Mouse (Mus musculus): Measurements from ENCODE around the gene Cyb5r2. TPM values are rescaled to one million over a fixed set of nuclear protein-coding genes. Genes with fewer than 3 reads are reported as not detected.

Cyb5r2 gene
- total RNA-seq (2021), result not detected

DNA sequence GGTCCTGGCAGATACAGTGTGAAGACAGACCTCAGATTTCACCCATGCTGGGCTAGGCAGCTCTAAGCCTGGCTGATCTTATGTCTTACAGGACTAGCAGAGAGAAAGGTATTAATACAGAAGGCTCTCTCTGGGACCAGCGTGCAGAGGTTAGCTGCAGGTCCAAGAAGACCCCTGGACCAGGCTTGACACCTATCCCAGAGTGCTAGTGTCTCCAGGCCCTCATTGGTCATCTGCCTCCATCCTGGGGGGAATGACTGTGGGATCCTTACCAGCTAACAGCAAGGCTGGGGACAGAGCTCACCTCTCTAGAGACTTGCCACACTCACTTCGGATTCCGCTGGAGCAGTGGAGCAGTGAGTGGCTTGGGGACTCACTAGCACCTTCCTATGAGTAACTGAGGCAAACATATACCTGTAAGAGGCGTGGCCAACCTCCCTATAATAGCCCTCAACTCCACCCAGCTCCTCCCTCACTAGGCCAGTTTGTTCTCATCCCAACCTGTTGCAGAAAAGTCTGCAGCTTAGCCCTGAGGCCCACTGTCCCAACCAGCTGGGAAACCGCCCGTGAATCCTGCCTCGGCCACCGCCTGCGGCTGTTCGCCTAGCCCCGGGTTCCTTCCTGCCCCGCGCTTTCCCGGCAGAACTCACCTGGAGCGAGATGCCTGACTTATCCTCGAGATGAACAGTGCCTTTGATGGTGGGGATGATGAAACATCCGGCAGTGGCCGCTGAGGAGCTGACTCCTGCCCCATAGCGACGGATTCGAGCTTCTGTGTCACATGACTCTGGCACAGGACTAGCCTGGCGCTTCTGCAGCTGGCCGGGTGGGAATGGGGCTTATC, at the start of gene Cyb5r2:
TSS of gene Cyb5r2 (minus strand) at position 725 of the 844 bp plus-strand sequence.
- no peak for DNase-seq (ENCODE audit: extremely low spot score in 1 of 2, low spot score in 1 of 2)

DNA sequence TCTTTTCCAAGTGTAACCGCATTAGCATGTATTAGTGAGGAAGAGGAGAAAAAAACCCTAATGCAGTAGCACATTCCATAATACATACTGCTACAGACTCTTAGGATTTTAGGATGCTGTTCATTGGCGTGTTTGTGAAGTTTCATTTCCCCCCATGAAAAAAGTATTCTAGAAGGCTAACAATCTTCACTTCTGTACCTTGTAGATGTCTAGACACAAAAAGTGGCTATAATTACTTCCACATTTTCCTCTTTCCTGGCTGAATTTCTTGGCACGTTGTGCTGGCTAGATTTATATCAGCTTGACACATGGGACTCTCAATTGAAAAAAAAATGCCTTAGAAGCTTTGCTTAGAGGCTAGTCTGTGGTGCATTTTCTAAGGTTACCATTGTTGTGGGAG, 44.3 kb upstream of the Cyb5r2 start:
- no peak for DNase-seq (ENCODE audit: extremely low spot score in 1 of 2, low spot score in 1 of 2)

GRCm38 (mm10) chr7:107801108-107801507, 43.3 kb upstream of the Cyb5r2 start, which contains the start of gene Ovch2:
TSS of gene Ovch2 (minus strand) at chr7:107801208.
- no peak for DNase-seq (ENCODE audit: extremely low spot score in 1 of 2, low spot score in 1 of 2)

DNA sequence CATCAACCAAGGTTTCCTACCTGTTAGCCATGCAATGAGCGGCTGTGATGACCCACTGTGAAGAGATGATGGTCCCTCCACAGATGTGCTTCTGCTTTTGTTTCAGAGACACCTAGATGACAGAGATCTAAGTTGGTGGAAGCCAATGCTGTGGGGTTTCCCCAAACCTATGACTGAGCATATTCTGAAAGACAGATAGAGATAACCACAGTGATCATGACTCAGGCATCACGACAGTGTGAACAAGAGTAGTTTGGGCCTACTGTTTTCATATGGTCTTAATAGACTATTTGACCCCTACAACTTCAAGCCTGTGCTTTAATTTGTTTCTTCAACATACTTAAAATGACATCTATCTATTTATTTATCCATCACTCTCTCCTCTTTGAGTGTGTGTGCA, 38.7 kb upstream of the Cyb5r2 start:
- no peak for DNase-seq (ENCODE audit: extremely low spot score in 1 of 2, low spot score in 1 of 2)

- DNase-seq (ENCODE audit: extremely low spot score in 1 of 2, low spot score in 1 of 2), result peak in 1 of 2 experiments; percentile 17
Observed at GRCm38 (mm10) chr7:107787977-107788620, 30.3 kb upstream of the Cyb5r2 start.

- DNase-seq (ENCODE audit: extremely low spot score in 1 of 2, low spot score in 1 of 2), result no peak
Observed at GRCm38 (mm10) chr7:107779611-107780010, 21.8 kb upstream of the Cyb5r2 start.

DNA sequence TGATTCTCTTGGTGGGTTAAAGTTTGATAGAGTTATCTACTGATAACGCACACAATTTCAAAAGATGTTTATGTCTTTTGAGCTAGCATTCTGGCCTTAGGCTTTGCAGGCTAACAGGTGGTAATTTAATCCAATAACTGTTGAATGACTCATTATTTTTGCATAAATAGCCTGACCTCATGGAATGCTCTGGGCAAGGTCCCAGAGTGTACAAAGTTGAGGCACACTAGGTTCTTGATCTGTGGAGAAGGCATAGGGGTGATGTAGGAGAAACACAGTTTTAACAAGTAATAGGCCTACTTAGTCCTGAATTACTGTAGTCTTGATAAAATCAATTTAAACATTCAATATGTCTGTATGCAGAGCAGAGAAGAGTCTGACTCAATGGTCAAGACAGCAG, 20.4 kb upstream of the Cyb5r2 start:
- DNase-seq (ENCODE audit: extremely low spot score in 1 of 2, low spot score in 1 of 2), result no peak

GRCm38 (mm10) chr7:107770812-107771211, 13.0 kb upstream of the Cyb5r2 start:
- DNase-seq (ENCODE audit: extremely low spot score in 1 of 2, low spot score in 1 of 2), result no peak

GRCm38 (mm10) chr7:107756748-107757147, 1.1 kb downstream of the Cyb5r2 start:
- no peak for DNase-seq (ENCODE audit: extremely low spot score in 1 of 2, low spot score in 1 of 2)

- DNase-seq (ENCODE audit: extremely low spot score in 1 of 2, low spot score in 1 of 2), result no peak
Observed at GRCm38 (mm10) chr7:107755905-107756304, 1.9 kb downstream of the Cyb5r2 start.

GRCm38 (mm10) chr7:107752031-107752520, 5.8 kb downstream of the Cyb5r2 start:
- DNase-seq (ENCODE audit: extremely low spot score in 1 of 2, low spot score in 1 of 2), result no peak

DNA sequence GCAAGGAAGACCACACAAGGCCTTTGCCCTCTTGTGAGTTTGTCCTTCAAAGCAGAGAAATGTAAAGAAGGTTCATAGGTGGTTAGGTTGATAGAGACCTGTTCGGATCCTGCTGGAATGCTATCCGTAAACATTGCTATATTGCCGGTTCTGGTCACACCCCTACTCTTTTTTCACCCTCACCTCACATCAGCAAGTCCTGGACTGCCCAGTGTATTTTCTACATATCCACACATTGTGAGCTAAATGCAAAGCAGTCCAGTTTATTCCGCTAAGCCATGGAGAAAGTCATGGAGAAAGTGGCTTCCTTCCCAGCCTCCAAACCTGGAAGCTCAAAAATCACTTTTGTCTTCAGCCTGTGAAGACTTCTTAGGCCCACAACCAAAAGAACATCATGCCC, 8.1 kb downstream of the Cyb5r2 start:
- DNase-seq (ENCODE audit: extremely low spot score in 1 of 2, low spot score in 1 of 2), result no peak

- DNase-seq (ENCODE audit: extremely low spot score in 1 of 2, low spot score in 1 of 2), result peak in 1 of 2 experiments; percentile 45
Observed at GRCm38 (mm10) chr7:107749270-107749669, 8.6 kb downstream of the Cyb5r2 start.

DNA sequence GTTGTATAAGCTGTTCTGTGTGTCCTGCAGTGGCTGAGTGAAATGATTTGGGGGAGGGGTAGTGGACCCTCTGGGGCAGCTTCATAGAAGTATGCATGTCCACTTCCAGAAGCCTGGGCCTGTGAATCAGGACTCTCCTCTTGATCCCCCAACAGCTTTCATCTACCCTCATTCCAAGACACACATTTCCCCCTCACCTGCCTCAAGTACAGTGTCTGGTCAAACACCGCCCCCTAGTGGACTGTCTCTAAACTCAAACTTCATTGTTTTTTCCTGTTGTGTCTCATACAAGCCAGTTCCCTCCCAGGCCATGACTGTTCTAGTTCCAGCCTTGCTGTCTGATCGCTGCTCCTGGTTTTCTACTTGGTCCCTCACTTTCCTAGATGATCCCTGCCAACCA, 9.9 kb downstream of the Cyb5r2 start:
- DNase-seq (ENCODE audit: extremely low spot score in 1 of 2, low spot score in 1 of 2), result peak; percentile 36 to 72

- DNase-seq (ENCODE audit: extremely low spot score in 1 of 2, low spot score in 1 of 2), result no peak
Observed at GRCm38 (mm10) chr7:107747476-107747875, 10.4 kb downstream of the Cyb5r2 start.

GRCm38 (mm10) chr7:107746036-107746435, 11.8 kb downstream of the Cyb5r2 start:
- no peak for DNase-seq (ENCODE audit: extremely low spot score in 1 of 2, low spot score in 1 of 2)

- DNase-seq (ENCODE audit: extremely low spot score in 1 of 2, low spot score in 1 of 2), result no peak
Observed at GRCm38 (mm10) chr7:107745111-107745510, 12.7 kb downstream of the Cyb5r2 start.

DNA sequence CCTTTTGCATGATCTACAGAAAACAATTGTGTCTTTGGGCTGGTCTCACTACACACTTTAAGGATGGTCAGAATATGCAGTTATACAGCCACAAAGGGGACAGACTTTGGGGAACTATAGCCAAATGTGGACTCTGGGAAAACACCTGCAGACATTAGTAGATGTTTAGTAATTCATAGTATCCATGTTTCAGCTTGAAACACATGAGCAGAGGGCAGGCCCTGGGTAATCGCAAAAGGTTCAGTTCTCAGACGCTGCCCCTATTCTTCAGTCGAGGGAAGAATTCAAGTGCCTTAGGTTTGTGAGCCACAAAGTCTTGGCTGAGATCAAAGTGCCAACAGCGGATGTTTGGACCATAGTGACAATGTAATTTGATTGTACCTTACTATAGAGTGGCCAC, 13.4 kb downstream of the Cyb5r2 start:
- DNase-seq (ENCODE audit: extremely low spot score in 1 of 2, low spot score in 1 of 2), result no peak

GRCm38 (mm10) chr7:107742963-107743465, 14.8 kb downstream of the Cyb5r2 start:
- no peak for DNase-seq (ENCODE audit: extremely low spot score in 1 of 2, low spot score in 1 of 2)

- DNase-seq (ENCODE audit: extremely low spot score in 1 of 2, low spot score in 1 of 2), result peak in 1 of 2 experiments; percentile 38
Observed at GRCm38 (mm10) chr7:107738726-107739125, 19.1 kb downstream of the Cyb5r2 start.

- DNase-seq (ENCODE audit: extremely low spot score in 1 of 2, low spot score in 1 of 2), result no peak
Observed at GRCm38 (mm10) chr7:107733162-107733561, 24.7 kb downstream of the Cyb5r2 start.
